Mouse (Mus musculus) heart, adult 2 months (tissue): ENCODE results near the gene Gm853. TPM values are rescaled to one million over a fixed set of nuclear protein-coding genes. Genes with fewer than 3 reads are reported as not detected.

Experiments
- DNase-seq, 2 experiments: peaks; one replicate each; pipeline ENCODE4 v3.0.0; 2021
- H3K27ac ChIP-seq: fragments of 200-600 bp; 2 replicates; pipeline ENCODE4 v1.8.1; 2022
- H3K27me3 ChIP-seq: fragments of 200-500 bp; 2 replicates; pipeline ENCODE4 v1.6.1; 2012; ENCODE audit warnings: mild to moderate bottlenecking, low read length, inconsistent platforms, mixed read lengths; ENCODE audit not compliant: control insufficient read depth, insufficient read depth
- H3K36me3 ChIP-seq: fragments of 200-500 bp; 2 replicates; pipeline ENCODE4 v1.6.1; 2012; ENCODE audit warnings: low read length, inconsistent platforms; ENCODE audit not compliant: control insufficient read depth, insufficient read depth
- H3K4me1 ChIP-seq: fragments of 200-500 bp; 2 replicates; pipeline ENCODE4 v1.6.1; 2011; ENCODE audit warnings: low read length; ENCODE audit not compliant: control insufficient read depth, insufficient read depth
- H3K4me3 ChIP-seq: fragments of 200-600 bp; 2 replicates; pipeline ENCODE4 v1.8.1; 2022
- H3K79me2 ChIP-seq: fragments of 200-500 bp; replicated peaks from 2 replicates; pipeline ENCODE4 v1.6.1; 2012; ENCODE audit warnings: mild to moderate bottlenecking, inconsistent platforms, low read length, moderate library complexity, mixed read lengths; ENCODE audit not compliant: control insufficient read depth, insufficient read depth
- H3K9ac ChIP-seq: fragments of 200-500 bp; 2 replicates; pipeline ENCODE4 v1.6.1; 2012; ENCODE audit warnings: low read depth, mild to moderate bottlenecking, control low read depth, inconsistent platforms, low read length, mixed read lengths
- CTCF ChIP-seq: fragments of 200-600 bp; IDR thresholded peaks from 2 replicates; pipeline ENCODE4 v1.8.1; 2022; ENCODE audit warnings: antibody characterized with exemption, mild to moderate bottlenecking, moderate library complexity
- EP300 ChIP-seq: fragments of 200-500 bp; IDR thresholded peaks from 2 replicates; pipeline ENCODE4 v1.6.1; 2011; ENCODE audit warnings: low read depth, low read length, control low read depth; ENCODE audit not compliant: insufficient read depth
- POLR2A ChIP-seq: fragments of 200-500 bp; IDR thresholded peaks from 2 replicates; pipeline ENCODE4 v1.6.1; 2011; ENCODE audit warnings: mild to moderate bottlenecking, low read depth, low read length, control low read depth; ENCODE audit not compliant: insufficient read depth
- WGBS: fragments of 180-500 bp; shearing (Covaris S2); methylation state at CpG from one replicate; pipeline ENCODE4 v1.1.7; 2018; 5-methylcytosine and 5-hydroxymethylcytosine counted together
- intact Hi-C: fragments of 180-260 bp; cut with DNase I; formaldehyde crosslinking; loops from one replicate; pipeline ENCODE4 v1.15.1; 2025
- polyA plus RNA-seq: library from polyadenylated mRNA; depleted of rRNA; stranded (reverse); fragments of >200 nt; gene quantifications from 2 replicates; pipeline ENCODE4 v1.2.3, GENCODE M21; 2012
- total RNA-seq, 2 experiments: library from RNA; stranded (reverse); gene quantifications; 2 replicates each; pipeline ENCODE4 v1.2.3; 2021

Gm853 gene
- total and polyA plus RNA-seq, 3 experiments: not detected

GRCm38 (mm10) chr4:130237607-130238006 lies 15.4 kb upstream of the Gm853 start:
- no peaks in the 10 kb centered on the region for H3K36me3 ChIP-seq

GRCm38 (mm10) chr4:130236361-130236760 lies 14.2 kb upstream of the Gm853 start:
- Histone ChIP-seq H3K27me3 (no peaks in the 10 kb centered on the region), H3K36me3 (no peaks in the 10 kb centered on the region), H3K79me2 (no peaks in the 10 kb centered on the region), H3K4me3 (no peak overlapping the region), H3K9ac (no peak overlapping the region), H3K4me1 (no peaks in the 10 kb centered on the region), H3K27ac (no peak overlapping the region)
- WGBS: 48% methylated on average over 8 of the region's 8 CpGs
- TF ChIP-seq CTCF (no peak), EP300 (no peak), POLR2A (no peak)
- no peak for DNase-seq
- intact Hi-C loops: no loop called here

More at GRCm38 (mm10) chr4:130237607-130238006, 15.4 kb upstream of the Gm853 start:
- intact Hi-C loops: no loop called here
- DNase-seq: no peak
- no peaks in the 10 kb centered on the region for H3K79me2 ChIP-seq
- H3K27me3 ChIP-seq: no peaks in the 10 kb centered on the region
- H3K9ac ChIP-seq: no peak overlapping the region
- H3K27ac ChIP-seq: no peak overlapping the region
- TF ChIP-seq EP300 (no peak), CTCF (no peak), POLR2A (no peak)
- 90% methylated on average over 4 of the region's 4 CpGs for WGBS
- H3K4me1 ChIP-seq: no peaks in the 10 kb centered on the region
- H3K4me3 ChIP-seq: no peak overlapping the region

GRCm38 (mm10) chr4:130224071-130224470 lies 1.9 kb upstream of the Gm853 start:
- no peak overlapping the region for H3K4me3 ChIP-seq
- no peaks in the 10 kb centered on the region for H3K79me2 ChIP-seq
- no peak overlapping the region for H3K27ac ChIP-seq
- H3K9ac ChIP-seq: no peak overlapping the region
- no peaks in the 10 kb centered on the region for H3K36me3 ChIP-seq
- H3K4me1 ChIP-seq: no peaks in the 10 kb centered on the region
- no peak for DNase-seq
- H3K27me3 ChIP-seq: no peaks in the 10 kb centered on the region
- intact Hi-C loops: no loop called here
- TF ChIP-seq EP300: no peak
- no peak for TF ChIP-seq CTCF
- TF ChIP-seq POLR2A: no peak

GRCm38 (mm10) chr4:130220176-130220575 lies 2.0 kb downstream of the Gm853 start:
- Histone ChIP-seq H3K4me1 (no peaks in the 10 kb centered on the region), H3K27ac (no peak overlapping the region), H3K4me3 (no peak overlapping the region), H3K36me3 (no peaks in the 10 kb centered on the region), H3K79me2 (no peaks in the 10 kb centered on the region), H3K9ac (no peak overlapping the region), H3K27me3 (no peaks in the 10 kb centered on the region)
- intact Hi-C loops: no loop called here
- 79% methylated on average over 9 of the region's 9 CpGs for WGBS
- no peak for TF ChIP-seq EP300
- no peak for TF ChIP-seq CTCF
- TF ChIP-seq POLR2A: no peak
- no peak for DNase-seq

- no peak overlapping the region for H3K9ac ChIP-seq
- H3K79me2 ChIP-seq: no peaks in the 10 kb centered on the region
- no peak for DNase-seq
- H3K4me3 ChIP-seq: no peak overlapping the region
- no peaks in the 10 kb centered on the region for H3K36me3 ChIP-seq
- no peak for TF ChIP-seq POLR2A
- TF ChIP-seq CTCF: no peak
- TF ChIP-seq EP300: no peak
- intact Hi-C loops: no loop called here
- no peaks in the 10 kb centered on the region for H3K4me1 ChIP-seq
- H3K27ac ChIP-seq: no peak overlapping the region
- H3K27me3 ChIP-seq: no peaks in the 10 kb centered on the region
- 86% methylated on average over 8 of the region's 8 CpGs for WGBS
These were observed 6.8 kb downstream of the Gm853 start for GRCm38 (mm10) chr4:130215392-130215791.

- Histone ChIP-seq H3K9ac (no peak overlapping the region), H3K27ac (no peak overlapping the region), H3K4me3 (no peak overlapping the region), H3K27me3 (no peaks in the 10 kb centered on the region), H3K79me2 (no peaks in the 10 kb centered on the region), H3K36me3 (no peaks in the 10 kb centered on the region), H3K4me1 (no peaks in the 10 kb centered on the region)
- WGBS: 68% methylated on average over 10 of the region's 10 CpGs
- no peak for TF ChIP-seq POLR2A
- TF ChIP-seq CTCF: no peak
- TF ChIP-seq EP300: no peak
- DNase-seq: no peak
- intact Hi-C loops: no loop called here
These were observed 8.3 kb downstream of the Gm853 start for GRCm38 (mm10) chr4:130213857-130214256.

- WGBS: 87% methylated on average over 4 of the region's 4 CpGs
- H3K9ac ChIP-seq: no peak overlapping the region
- no peak for DNase-seq
- no peak overlapping the region for H3K27ac ChIP-seq
- no peaks in the 10 kb centered on the region for H3K36me3 ChIP-seq
- H3K79me2 ChIP-seq: no peaks in the 10 kb centered on the region
- H3K4me1 ChIP-seq: no peaks in the 10 kb centered on the region
- H3K27me3 ChIP-seq: no peaks in the 10 kb centered on the region
- no peak overlapping the region for H3K4me3 ChIP-seq
- intact Hi-C loops: no loop called here
- TF ChIP-seq CTCF (no peak), EP300 (no peak), POLR2A (no peak)
These were observed 9.0 kb downstream of the Gm853 start for GRCm38 (mm10) chr4:130213197-130213596.
